Mouse (Mus musculus): Measurements from ENCODE around the gene Prok1. TPM values are rescaled to one million over a fixed set of nuclear protein-coding genes. Genes with fewer than 3 reads are reported as not detected.

Gene Prok1
- polyA plus RNA-seq, 1 experiment from 2014 or later: 0.08 TPM

- Histone ChIP-seq H3K9me3 (ENCODE audit: control insufficient read depth, low read length) (no peaks in the 10 kb centered on the region), H3K27me3 (ENCODE audit: control insufficient read depth, insufficient read depth, low read length) (no peaks in the 10 kb centered on the region), H3K36me3 (ENCODE audit: control insufficient read depth, insufficient read depth, low read length) (no peaks in the 10 kb centered on the region), H3K4me3 (ENCODE audit: low read depth, low read length) (no peak overlapping the region), H3K4me2 (ENCODE audit: low read depth, low read length) (no peak overlapping the region), H3K27ac (ENCODE audit: low read depth, low read length) (no peak overlapping the region), H3K9ac (replicated peaks; ENCODE audit: low read depth, low read length) (no peak overlapping the region), H3K4me1 (ENCODE audit: control insufficient read depth, insufficient read depth, low read length) (peaks cover under 1% of the 10 kb centered on the region; the same call in 1 of the 2 replicates)
- ATAC-seq (ENCODE audit: low read depth): no peak
- WGBS: 67% methylated on average over 2 of the region's 2 CpGs
Measured at GRCm38 (mm10) chr3:107266814-107267345, 27.4 kb upstream of the Prok1 start.

- Histone ChIP-seq H3K4me3 (ENCODE audit: low read depth, low read length) (no peak overlapping the region), H3K27ac (ENCODE audit: low read depth, low read length) (no peak overlapping the region), H3K27me3 (ENCODE audit: control insufficient read depth, insufficient read depth, low read length) (no peaks in the 10 kb centered on the region), H3K4me2 (ENCODE audit: low read depth, low read length) (no peak overlapping the region), H3K9me3 (ENCODE audit: control insufficient read depth, low read length) (no peaks in the 10 kb centered on the region), H3K9ac (replicated peaks; ENCODE audit: low read depth, low read length) (no peak overlapping the region), H3K4me1 (ENCODE audit: control insufficient read depth, insufficient read depth, low read length) (peaks cover 17% of the 10 kb centered on the region; the same call in 1 of the 2 replicates), H3K36me3 (ENCODE audit: control insufficient read depth, insufficient read depth, low read length) (no peaks in the 10 kb centered on the region)
- ATAC-seq (ENCODE audit: low read depth): peak; percentile 42; the same call in 1 of the 2 replicates
- 7% methylated on average over 7 of the region's 7 CpGs for WGBS
Measured at GRCm38 (mm10) chr3:107261851-107262165, 22.3 kb upstream of the Prok1 start.

DNA sequence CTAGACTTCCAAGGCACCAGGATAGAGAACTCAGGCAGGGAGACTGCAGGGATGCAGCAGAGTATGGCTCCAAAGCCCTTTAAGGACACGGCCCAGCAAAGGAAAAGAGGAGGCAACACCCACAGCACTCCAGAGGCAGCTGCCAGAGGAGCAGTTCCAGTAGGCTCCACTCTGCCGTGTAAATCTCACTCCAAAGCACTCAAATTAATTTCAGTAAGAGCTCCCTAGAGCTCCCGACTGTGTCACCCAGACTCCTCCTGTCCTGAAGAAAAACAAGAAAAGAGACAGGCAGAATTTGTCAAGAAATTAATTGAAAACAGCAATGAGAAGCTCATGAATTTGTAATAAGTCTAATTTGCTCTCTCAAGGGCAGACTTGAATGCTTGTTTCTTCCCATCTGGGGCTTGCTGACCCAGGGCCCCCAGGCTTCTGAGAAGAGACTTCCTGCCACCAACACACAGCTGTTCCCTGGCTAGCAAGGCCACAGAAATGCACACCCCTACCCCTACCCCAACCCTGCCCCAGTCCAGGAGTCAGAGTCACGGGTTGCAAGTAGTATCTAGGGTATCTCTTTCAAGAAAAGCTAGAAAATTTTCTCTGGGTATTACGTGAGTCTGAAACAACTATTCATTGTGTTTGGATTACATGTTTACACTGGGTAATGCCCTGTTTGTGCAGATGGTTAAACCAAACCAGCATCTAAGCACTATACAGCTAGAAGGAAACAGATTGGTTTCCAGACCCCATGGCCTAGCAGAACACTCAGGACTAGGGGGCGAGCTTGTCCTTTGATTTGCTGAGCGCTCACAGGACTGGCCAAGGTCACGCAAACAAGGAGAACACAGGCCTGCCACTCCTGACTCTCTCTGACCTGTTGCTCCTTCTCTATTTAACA, 21.7 kb upstream of the Prok1 start:
- no peaks in the 10 kb centered on the region for H3K9me3 ChIP-seq (ENCODE audit: control insufficient read depth, low read length)
- ATAC-seq (ENCODE audit: low read depth): peak; percentile 54; the same call in 1 of the 2 replicates
- H3K36me3 ChIP-seq (ENCODE audit: control insufficient read depth, insufficient read depth, low read length): no peaks in the 10 kb centered on the region
- H3K27ac ChIP-seq (ENCODE audit: low read depth, low read length): peak overlapping the region; percentile 53; the same call in 1 of the 2 replicates
- no peaks in the 10 kb centered on the region for H3K27me3 ChIP-seq (ENCODE audit: control insufficient read depth, insufficient read depth, low read length)
- no peak overlapping the region for H3K4me2 ChIP-seq (ENCODE audit: low read depth, low read length)
- peaks cover 20% of the 10 kb centered on the region; the same call in 1 of the 2 replicates for H3K4me1 ChIP-seq (ENCODE audit: control insufficient read depth, insufficient read depth, low read length)
- no peak overlapping the region for H3K9ac ChIP-seq (replicated peaks; ENCODE audit: low read depth, low read length)
- H3K4me3 ChIP-seq (ENCODE audit: low read depth, low read length): no peak overlapping the region
- WGBS: 27% methylated on average over 8 of the region's 8 CpGs

- ATAC-seq (ENCODE audit: low read depth): no peak
- no peak overlapping the region for H3K4me2 ChIP-seq (ENCODE audit: low read depth, low read length)
- H3K9ac ChIP-seq (replicated peaks; ENCODE audit: low read depth, low read length): no peak overlapping the region
- H3K4me1 ChIP-seq (ENCODE audit: control insufficient read depth, insufficient read depth, low read length): peaks cover 20% of the 10 kb centered on the region; the same call in 1 of the 2 replicates
- H3K27ac ChIP-seq (ENCODE audit: low read depth, low read length): no peak overlapping the region
- no peak overlapping the region for H3K4me3 ChIP-seq (ENCODE audit: low read depth, low read length)
- H3K27me3 ChIP-seq (ENCODE audit: control insufficient read depth, insufficient read depth, low read length): no peaks in the 10 kb centered on the region
- H3K36me3 ChIP-seq (ENCODE audit: control insufficient read depth, insufficient read depth, low read length): no peaks in the 10 kb centered on the region
- 47% methylated on average over 5 of the region's 5 CpGs for WGBS
- no peaks in the 10 kb centered on the region for H3K9me3 ChIP-seq (ENCODE audit: control insufficient read depth, low read length)
Measured at GRCm38 (mm10) chr3:107257924-107258323, 18.4 kb upstream of the Prok1 start.

DNA sequence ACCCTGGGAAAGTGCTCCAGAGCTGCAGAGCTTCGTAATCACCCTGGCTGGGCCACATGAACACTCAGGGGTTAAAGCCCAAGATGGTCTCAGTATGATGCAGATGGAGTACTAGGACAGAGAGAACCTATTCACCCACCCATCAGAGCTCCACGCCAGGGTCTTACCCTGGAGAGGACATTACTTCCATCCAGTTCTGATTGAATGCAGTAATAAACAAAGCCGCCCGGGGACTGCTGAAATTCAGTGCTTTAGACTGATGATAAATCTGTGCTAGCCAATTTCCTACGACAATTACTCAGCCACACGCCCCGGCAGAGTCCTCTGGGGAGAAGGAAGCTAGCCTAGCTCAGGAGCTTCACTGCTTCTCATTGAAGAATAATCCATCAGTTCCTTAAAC, 17.2 kb upstream of the Prok1 start:
- Histone ChIP-seq H3K9ac (replicated peaks; ENCODE audit: low read depth, low read length) (no peak overlapping the region), H3K27ac (ENCODE audit: low read depth, low read length) (no peak overlapping the region; the same call in 1 of the 2 replicates)

GRCm38 (mm10) chr3:107255992-107256391, 16.5 kb upstream of the Prok1 start:
- peaks cover 10% of the 10 kb centered on the region; the same call in 1 of the 2 replicates for H3K4me1 ChIP-seq (ENCODE audit: control insufficient read depth, insufficient read depth, low read length)
- ATAC-seq (ENCODE audit: low read depth): no peak
- WGBS: 88% methylated on average over 3 of the region's 3 CpGs
- no peak overlapping the region for H3K9ac ChIP-seq (replicated peaks; ENCODE audit: low read depth, low read length)
- no peaks in the 10 kb centered on the region for H3K27me3 ChIP-seq (ENCODE audit: control insufficient read depth, insufficient read depth, low read length)
- no peak overlapping the region for H3K4me2 ChIP-seq (ENCODE audit: low read depth, low read length)
- no peaks in the 10 kb centered on the region for H3K36me3 ChIP-seq (ENCODE audit: control insufficient read depth, insufficient read depth, low read length)
- H3K4me3 ChIP-seq (ENCODE audit: low read depth, low read length): no peak overlapping the region
- H3K9me3 ChIP-seq (ENCODE audit: control insufficient read depth, low read length): no peaks in the 10 kb centered on the region
- no peak overlapping the region; the same call in 1 of the 2 replicates for H3K27ac ChIP-seq (ENCODE audit: low read depth, low read length)

More for the DNA sequence above, 17.2 kb upstream of the Prok1 start:
- WGBS: 27% methylated on average over 7 of the region's 7 CpGs
- peak; percentile 54; the same call in 1 of the 2 replicates for ATAC-seq (ENCODE audit: low read depth)
- Histone ChIP-seq H3K9me3 (ENCODE audit: control insufficient read depth, low read length) (no peaks in the 10 kb centered on the region), H3K27me3 (ENCODE audit: control insufficient read depth, insufficient read depth, low read length) (no peaks in the 10 kb centered on the region), H3K4me2 (ENCODE audit: low read depth, low read length) (no peak overlapping the region), H3K4me3 (ENCODE audit: low read depth, low read length) (no peak overlapping the region), H3K4me1 (ENCODE audit: control insufficient read depth, insufficient read depth, low read length) (peaks cover 17% of the 10 kb centered on the region; the same call in 1 of the 2 replicates), H3K36me3 (ENCODE audit: control insufficient read depth, insufficient read depth, low read length) (no peaks in the 10 kb centered on the region)

- no peak for ATAC-seq (ENCODE audit: low read depth)
- H3K9me3 ChIP-seq (ENCODE audit: control insufficient read depth, low read length): no peaks in the 10 kb centered on the region
Measured at GRCm38 (mm10) chr3:107253925-107254324, 14.4 kb upstream of the Prok1 start.

DNA sequence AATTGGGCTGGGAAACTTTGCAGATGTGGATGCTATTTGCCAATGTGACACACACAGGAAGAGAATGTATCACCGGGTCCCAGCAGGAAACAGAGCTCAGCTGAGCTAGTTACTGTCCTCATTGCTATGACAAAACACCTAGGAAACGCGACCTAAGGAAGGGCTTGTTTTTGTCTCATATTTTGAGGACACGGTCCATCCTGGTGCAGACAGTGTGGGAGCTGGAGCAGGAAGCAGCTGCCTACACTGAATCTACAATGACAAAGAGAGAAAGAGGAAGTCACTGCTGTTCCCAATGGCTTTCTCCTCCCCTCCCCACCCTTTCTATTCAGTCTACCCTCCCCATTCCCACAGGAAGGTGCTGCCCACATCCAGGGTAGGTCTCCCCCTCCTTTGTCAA, 12.5 kb upstream of the Prok1 start:
- no peaks in the 10 kb centered on the region for H3K9me3 ChIP-seq (ENCODE audit: control insufficient read depth, low read length)
- no peak overlapping the region for H3K9ac ChIP-seq (replicated peaks; ENCODE audit: low read depth, low read length)
- no peak overlapping the region for H3K4me2 ChIP-seq (ENCODE audit: low read depth, low read length)
- peaks cover 3% of the 10 kb centered on the region; the same call in 1 of the 2 replicates for H3K4me1 ChIP-seq (ENCODE audit: control insufficient read depth, insufficient read depth, low read length)
- no peak for ATAC-seq (ENCODE audit: low read depth)
- H3K27me3 ChIP-seq (ENCODE audit: control insufficient read depth, insufficient read depth, low read length): no peaks in the 10 kb centered on the region
- no peak overlapping the region for H3K4me3 ChIP-seq (ENCODE audit: low read depth, low read length)
- WGBS: 66% methylated on average over 4 of the region's 4 CpGs
- no peaks in the 10 kb centered on the region for H3K36me3 ChIP-seq (ENCODE audit: control insufficient read depth, insufficient read depth, low read length)
- no peak overlapping the region for H3K27ac ChIP-seq (ENCODE audit: low read depth, low read length)

More at GRCm38 (mm10) chr3:107253925-107254324, 14.4 kb upstream of the Prok1 start:
- Histone ChIP-seq H3K4me2 (ENCODE audit: low read depth, low read length) (no peak overlapping the region), H3K27me3 (ENCODE audit: control insufficient read depth, insufficient read depth, low read length) (no peaks in the 10 kb centered on the region), H3K4me3 (ENCODE audit: low read depth, low read length) (no peak overlapping the region), H3K4me1 (ENCODE audit: control insufficient read depth, insufficient read depth, low read length) (peaks cover 6% of the 10 kb centered on the region; the same call in 1 of the 2 replicates), H3K9ac (replicated peaks; ENCODE audit: low read depth, low read length) (no peak overlapping the region), H3K36me3 (ENCODE audit: control insufficient read depth, insufficient read depth, low read length) (no peaks in the 10 kb centered on the region), H3K27ac (ENCODE audit: low read depth, low read length) (no peak overlapping the region)
- WGBS: 81% methylated on average over 5 of the region's 5 CpGs

- H3K27ac ChIP-seq (ENCODE audit: low read depth, low read length): no peak overlapping the region
Measured at GRCm38 (mm10) chr3:107250320-107250719, 10.8 kb upstream of the Prok1 start.

More at GRCm38 (mm10) chr3:107250320-107250719, 10.8 kb upstream of the Prok1 start:
- ATAC-seq (ENCODE audit: low read depth): no peak
- H3K36me3 ChIP-seq (ENCODE audit: control insufficient read depth, insufficient read depth, low read length): no peaks in the 10 kb centered on the region
- H3K4me2 ChIP-seq (ENCODE audit: low read depth, low read length): no peak overlapping the region
- no peaks in the 10 kb centered on the region for H3K9me3 ChIP-seq (ENCODE audit: control insufficient read depth, low read length)
- H3K9ac ChIP-seq (replicated peaks; ENCODE audit: low read depth, low read length): no peak overlapping the region
- no peak overlapping the region for H3K4me3 ChIP-seq (ENCODE audit: low read depth, low read length)
- H3K4me1 ChIP-seq (ENCODE audit: control insufficient read depth, insufficient read depth, low read length): no peaks in the 10 kb centered on the region
- 52% methylated on average over 2 of the region's 2 CpGs for WGBS
- no peaks in the 10 kb centered on the region for H3K27me3 ChIP-seq (ENCODE audit: control insufficient read depth, insufficient read depth, low read length)

All from neural tube, embryonic 14.5 days (tissue).